Mouse (Mus musculus) kidney, postnatal 10 days (tissue): ENCODE data around the gene Col9a1.

ENCODE experiments used
- DNase-seq: peaks from one replicate; pipeline ENCODE4 v3.0.0; 2021; ENCODE audit warnings: mixed read lengths

The Col9a1 gene

DNA sequence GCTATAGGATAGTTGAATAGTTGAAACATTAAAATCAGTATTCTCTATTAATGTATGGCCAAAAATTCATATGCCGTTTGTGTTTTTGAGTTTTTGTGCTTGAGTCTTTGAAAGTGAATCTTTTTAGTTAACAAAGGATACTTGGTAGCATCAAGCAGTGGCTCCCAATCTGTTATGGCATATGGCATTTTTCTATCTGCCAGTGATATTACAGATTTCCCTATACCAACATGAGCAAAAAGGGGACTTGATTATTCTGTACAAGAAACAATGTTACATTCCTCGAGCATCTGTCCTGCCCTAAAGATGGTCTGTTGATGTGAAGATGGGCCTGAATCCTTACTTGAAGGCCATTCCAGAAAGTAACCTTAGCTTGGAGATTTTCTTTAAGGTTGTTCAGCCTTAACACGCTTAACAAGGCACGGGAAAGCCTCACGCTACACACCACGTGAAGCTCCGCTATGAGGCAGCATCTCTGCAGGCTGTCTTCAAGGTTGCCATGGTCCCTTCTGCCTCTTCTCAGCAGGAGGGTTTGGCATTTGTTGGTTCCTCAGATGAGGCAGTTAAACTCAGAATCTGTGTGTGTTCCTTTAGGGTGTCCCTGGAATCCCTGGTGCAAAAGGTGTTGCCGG lies 45.7 kb downstream of the Col9a1 start:
- no peak for DNase-seq

DNA sequence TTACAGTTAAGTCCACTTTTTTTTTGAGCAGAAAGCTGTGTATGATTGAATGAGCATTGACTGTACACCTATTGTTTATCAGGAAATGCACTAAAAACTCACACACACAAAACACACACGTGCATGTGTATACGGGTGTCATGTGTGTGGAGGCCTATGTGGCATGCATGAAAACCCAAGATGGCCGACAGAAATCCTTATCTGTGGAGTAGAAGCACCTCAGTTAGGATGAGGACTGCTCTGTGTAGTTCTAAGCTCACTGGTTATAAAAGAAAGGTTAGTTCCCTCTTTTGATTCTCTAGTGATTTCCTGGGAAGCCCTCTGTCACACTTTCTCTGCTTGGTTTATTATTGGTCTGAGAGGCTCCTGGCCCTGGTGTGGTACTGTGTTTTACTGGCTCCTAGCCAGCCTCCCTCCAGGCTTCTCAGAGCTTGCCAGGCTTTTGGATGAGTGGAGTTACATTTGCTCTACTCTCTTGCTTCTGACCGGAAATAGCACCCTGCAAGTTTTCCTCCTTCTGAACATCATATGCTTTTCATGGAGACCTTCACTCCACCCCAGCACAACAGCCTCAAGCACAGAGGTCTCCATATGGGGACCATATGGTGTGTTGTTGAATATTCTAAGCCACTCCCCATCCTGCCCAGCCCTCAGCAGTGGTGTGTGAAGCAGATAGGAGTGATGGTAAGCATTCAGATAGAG lies 48.6 kb downstream of the Col9a1 start:
- no peak for DNase-seq

DNA sequence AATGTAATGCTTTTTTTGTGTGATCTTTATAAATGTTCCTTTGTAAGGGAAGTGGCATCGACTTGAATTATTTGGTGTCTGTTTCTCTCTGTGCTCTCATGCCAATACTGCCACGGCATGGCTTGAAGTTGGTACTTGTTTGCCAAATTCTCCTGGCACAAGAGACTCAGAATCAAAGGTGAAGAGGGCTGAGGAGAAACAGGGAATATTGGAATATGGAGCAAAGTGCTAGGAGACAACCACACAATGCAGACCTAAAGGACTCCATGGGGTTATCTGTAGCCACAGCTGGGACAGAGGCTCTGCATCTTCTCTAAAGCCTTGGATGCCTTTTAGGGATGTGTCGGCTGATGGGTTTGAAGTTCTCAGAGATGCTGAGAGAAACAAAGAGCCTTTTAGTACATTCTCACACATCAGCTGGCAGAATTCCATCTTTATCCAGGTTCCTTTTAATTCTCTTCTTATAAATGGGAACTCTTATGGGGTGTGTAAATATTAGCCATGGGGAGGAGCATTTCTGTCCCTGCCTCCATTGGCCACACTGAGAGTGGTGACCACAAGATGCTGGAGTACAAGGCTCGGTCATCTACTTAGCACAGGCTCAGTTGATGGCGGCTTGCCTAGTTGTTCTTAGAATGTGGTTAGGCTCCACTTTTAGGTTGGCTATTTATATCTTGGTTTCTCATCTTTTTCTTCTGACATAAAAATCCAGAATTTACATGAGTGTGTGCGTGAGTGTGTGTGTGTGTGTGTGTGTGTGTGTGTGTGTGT lies 49.7 kb downstream of the Col9a1 start:
- DNase-seq = no peak

GRCm38 (mm10) chr1:24229552-24229951 lies 52.1 kb downstream of the Col9a1 start:
- no peak for DNase-seq

DNA sequence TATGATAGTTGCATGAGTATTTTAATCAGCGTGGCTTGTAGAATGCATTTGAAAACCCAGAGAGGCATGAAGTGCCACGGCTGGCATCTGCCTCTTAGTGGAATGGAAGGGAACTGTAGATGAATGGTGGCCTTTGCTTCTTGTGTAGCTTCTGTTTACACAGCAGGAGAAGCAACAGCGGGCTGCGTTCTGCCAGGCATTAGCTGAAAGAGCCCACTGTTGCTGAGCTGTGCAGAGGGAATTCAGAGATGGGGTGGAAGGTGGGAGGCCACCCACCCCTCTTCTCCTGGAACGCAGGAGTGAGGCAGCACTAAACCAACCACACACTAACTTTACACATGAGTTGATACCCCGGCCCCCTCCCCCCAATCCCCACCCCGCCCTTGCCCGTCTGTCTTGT lies 53.0 kb downstream of the Col9a1 start:
- DNase-seq = no peak

GRCm38 (mm10) chr1:24231504-24232270 lies 54.3 kb downstream of the Col9a1 start:
- DNase-seq = no peak

- no peak for DNase-seq
Observed at GRCm38 (mm10) chr1:24236330-24236729, 58.9 kb downstream of the Col9a1 start.

DNA sequence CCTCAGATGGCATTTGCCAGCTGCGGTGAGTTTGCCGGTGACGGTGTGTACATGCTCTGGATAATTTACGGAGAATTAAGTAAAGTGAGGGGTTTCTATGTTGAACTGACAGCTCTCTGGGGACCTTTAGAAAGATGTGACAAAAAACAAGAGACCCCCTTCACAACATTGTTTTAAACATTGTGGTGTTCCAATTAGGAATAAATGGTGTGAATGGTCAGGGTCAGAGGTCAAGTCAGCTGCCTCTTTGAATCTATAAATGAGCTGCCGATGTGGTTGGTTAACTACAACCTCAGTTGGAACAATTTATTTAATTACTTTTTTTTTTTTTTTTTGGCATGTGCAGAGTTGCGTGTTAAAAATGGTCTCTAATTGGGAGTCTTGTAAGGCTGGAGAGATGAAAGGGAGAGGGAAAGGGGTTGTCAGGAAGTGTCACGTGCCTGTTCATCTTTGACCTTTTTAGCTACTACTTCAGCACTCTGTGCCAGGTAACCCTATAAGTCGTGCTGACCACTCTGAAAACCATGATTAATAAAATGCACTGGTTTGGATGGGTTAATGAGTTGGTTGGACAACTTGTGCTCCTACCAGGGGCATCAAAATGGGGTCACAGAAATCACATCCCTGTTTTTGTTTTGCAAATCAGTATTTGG lies 62.8 kb downstream of the Col9a1 start:
- DNase-seq = no peak

GRCm38 (mm10) chr1:24244931-24245330 lies 67.5 kb downstream of the Col9a1 start:
- DNase-seq = no peak

- no peak for DNase-seq
Observed at GRCm38 (mm10) chr1:24245700-24246375, 68.4 kb downstream of the Col9a1 start.

- DNase-seq = no peak
Observed at GRCm38 (mm10) chr1:24248294-24249104, 71.1 kb downstream of the Col9a1 start.

DNA sequence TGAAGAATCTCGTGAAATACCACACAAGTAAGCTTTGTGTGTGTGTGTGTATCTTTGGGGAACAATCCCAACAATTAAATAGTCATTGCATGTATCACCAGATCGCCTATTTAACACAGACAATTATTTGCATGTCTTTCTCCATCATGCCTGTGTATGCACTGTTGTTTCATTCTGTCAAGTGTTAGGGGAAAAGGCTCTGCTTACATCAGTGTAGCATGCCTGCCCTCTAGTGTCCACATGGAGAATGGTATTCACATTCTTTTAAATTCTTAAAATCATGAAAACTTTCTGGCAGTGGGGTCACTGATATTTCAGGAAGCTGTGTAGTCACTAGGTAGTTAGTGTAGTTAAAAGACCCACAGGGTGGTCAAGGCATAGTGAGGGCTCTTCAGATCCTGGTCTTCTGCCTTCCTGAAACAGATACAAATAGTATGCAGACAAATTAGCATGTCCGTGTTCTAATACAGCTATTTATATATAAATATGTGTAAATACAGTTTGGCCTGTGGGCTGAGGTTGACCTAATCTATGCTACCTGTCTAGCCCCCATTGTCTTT lies 71.8 kb downstream of the Col9a1 start:
- DNase-seq = peak; percentile 39

GRCm38 (mm10) chr1:24257961-24258360 lies 80.6 kb downstream of the Col9a1 start:
- no peak for DNase-seq

- no peak for DNase-seq
Observed at GRCm38 (mm10) chr1:24259419-24259818, 82.0 kb downstream of the Col9a1 start.

DNA sequence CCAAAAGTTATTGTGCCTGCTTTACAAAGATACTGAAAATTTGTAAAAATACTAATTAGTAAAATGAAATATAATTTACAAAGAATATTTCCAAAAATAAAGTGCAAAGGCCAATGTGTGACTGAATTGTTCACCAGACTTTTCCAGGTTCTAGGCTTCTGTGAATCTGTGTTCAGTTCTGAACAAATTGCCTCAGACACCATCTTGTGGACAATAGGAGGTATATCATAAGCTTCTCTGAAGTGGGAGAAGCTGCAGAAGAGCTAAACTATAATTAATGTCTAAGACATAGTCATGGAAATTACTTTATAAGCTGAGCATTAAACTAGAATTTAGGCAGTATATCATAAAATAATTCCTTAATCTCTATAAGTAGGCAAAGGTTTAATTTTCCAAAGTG lies 83.8 kb downstream of the Col9a1 start:
- no peak for DNase-seq

DNA sequence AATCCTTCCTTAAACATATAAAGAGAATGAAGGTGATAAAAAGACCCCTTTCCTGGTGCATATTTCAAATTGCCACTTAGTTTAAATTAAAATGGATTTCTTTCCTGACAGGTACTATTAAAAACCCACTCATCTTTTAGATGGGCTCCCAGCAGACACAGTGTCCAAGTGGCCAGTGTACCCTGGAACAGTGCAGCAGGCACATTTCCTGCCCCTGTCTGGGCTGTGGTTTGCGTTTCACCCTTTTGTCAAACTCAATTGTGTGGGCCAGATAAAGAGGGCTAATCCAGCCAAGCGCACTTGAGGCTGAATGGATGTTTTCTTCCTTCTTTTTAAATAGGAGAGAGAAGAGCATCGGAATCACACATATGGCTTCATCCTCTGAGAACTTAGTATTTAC lies 89.6 kb downstream of the Col9a1 start:
- no peak for DNase-seq

GRCm38 (mm10) chr1:24286360-24286759 lies 109.0 kb downstream of the Col9a1 start:
- DNase-seq = no peak

DNA sequence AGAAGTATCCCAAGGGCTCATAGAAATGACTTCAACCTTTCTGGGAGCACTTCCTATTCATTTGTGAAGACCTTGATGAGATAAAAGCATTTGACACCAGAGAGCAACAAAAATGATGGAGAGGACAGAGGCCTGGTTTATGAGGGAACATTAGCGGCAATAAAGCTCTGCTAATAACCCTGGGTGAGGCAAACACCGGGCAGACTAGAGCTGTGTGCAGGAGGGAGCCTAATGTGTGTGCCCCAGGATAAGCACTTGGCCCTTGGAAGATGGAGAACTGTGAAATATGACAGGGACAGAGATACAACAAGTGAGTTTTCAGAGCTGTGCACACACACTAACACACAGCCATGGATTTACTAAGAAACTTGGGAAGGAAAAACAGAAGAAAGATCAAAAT lies 115.1 kb downstream of the Col9a1 start:
- no peak for DNase-seq

- no peak for DNase-seq
Observed at GRCm38 (mm10) chr1:24294979-24295942, 117.9 kb downstream of the Col9a1 start.

DNA sequence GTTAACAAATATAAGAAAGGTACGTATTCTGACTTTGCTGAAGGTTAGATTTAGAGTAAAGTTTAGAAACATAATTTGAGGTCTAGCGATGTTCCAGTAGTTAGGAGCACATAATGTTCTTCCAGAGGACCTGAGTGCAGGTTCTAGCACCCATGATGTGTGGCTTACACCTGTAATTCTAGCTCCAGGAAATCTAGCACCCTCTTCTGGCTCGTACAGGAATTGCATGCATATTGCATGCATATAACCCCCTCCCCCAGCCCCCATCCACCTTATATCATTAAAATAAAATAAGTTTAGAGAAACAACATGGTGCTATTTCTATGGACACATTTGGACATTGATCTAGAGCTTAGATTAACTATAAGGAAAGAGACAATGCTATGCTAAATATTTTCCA lies 123.3 kb downstream of the Col9a1 start:
- no peak for DNase-seq
